Mouse (Mus musculus) embryonic facial prominence, embryonic 14.5 days (tissue): Measurements from ENCODE around the gene Vat1. TPM values are rescaled to one million over a fixed set of nuclear protein-coding genes. Genes with fewer than 3 reads are reported as not detected.

Source experiments
- ATAC-seq: fragments of 200-750 bp; cut with Nextera tagmentation; 2 replicates; pipeline ENCODE4 v1.8.0; 2017; ENCODE audit warnings: low read depth, moderate number of reproducible peaks, moderate TSS enrichment
- DNase-seq: peaks from one replicate; pipeline ENCODE4 v3.0.0-alpha.2; 2015; ENCODE audit warnings: low spot score
- H3K27ac ChIP-seq: fragments of 300-500 bp; sonication (generic); replicated peaks from 2 replicates; pipeline ENCODE4 v1.5.1; 2014; ENCODE audit warnings: low read depth, mild to moderate bottlenecking, low read length, moderate library complexity
- H3K27me3 ChIP-seq: fragments of 300-500 bp; sonication (generic); replicated peaks from 2 replicates; pipeline ENCODE4 v1.6.1; 2014; ENCODE audit warnings: low read length; ENCODE audit not compliant: control insufficient read depth, insufficient read depth
- H3K36me3 ChIP-seq: fragments of 300-500 bp; sonication (generic); 2 replicates; pipeline ENCODE4 v1.6.1; 2014; ENCODE audit warnings: low read length, mixed read lengths; ENCODE audit not compliant: control insufficient read depth, insufficient read depth
- H3K4me1 ChIP-seq: fragments of 300-500 bp; sonication (generic); 2 replicates; pipeline ENCODE4 v1.6.1; 2014; ENCODE audit warnings: antibody characterized with exemption, low read length; ENCODE audit not compliant: control insufficient read depth, insufficient read depth
- H3K4me2 ChIP-seq: fragments of 300-500 bp; sonication (generic); 2 replicates; pipeline ENCODE4 v1.6.1; 2014; ENCODE audit warnings: low read depth, mild to moderate bottlenecking, low read length, moderate library complexity, mixed read lengths
- H3K4me3 ChIP-seq: fragments of 300-500 bp; sonication (generic); 2 replicates; pipeline ENCODE4 v1.5.1; 2014; ENCODE audit warnings: low read depth, mild to moderate bottlenecking, low read length
- H3K9ac ChIP-seq: fragments of 300-500 bp; sonication (generic); 2 replicates; pipeline ENCODE4 v1.6.1; 2014; ENCODE audit warnings: low read depth, mild to moderate bottlenecking, low read length, moderate library complexity, mixed read lengths
- H3K9me3 ChIP-seq: fragments of 300-500 bp; sonication (generic); 2 replicates; pipeline ENCODE4 v1.6.1; 2016; ENCODE audit warnings: low read length; ENCODE audit not compliant: control insufficient read depth
- WGBS: fragments of 180-500 bp; shearing (Covaris S2); extraction: QIAGEN DNeasy Blood & Tissue Kit; methylation state at CpG from one replicate; pipeline ENCODE4 v1.1.7; 2014; 5-methylcytosine and 5-hydroxymethylcytosine counted together
- polyA plus RNA-seq: library from polyadenylated mRNA; unstranded; fragments of >200 nt; fragmentation: Nextera tagmentation; extraction: Ambion mirVana; gene quantifications from 2 replicates; pipeline ENCODE4 v1.2.1, GENCODE M21; 2014

Gene Vat1
- polyA plus RNA-seq, 1 experiment from 2014 or later: 51.0 TPM

GRCm38 (mm10) chr11:101431327-101431726 is 34.7 kb downstream of the Vat1 start:
- no peak overlapping the region for H3K4me3 ChIP-seq
- H3K9me3 ChIP-seq: no peaks in the 10 kb centered on the region
- H3K27ac ChIP-seq: no peak overlapping the region
- DNase-seq: no peak
- H3K27me3 ChIP-seq: no peaks in the 10 kb centered on the region
- no peak overlapping the region for H3K4me2 ChIP-seq
- WGBS: 86% methylated on average over 9 of the region's 9 CpGs
- peaks cover 66% of the 10 kb centered on the region for H3K36me3 ChIP-seq
- no peak overlapping the region for H3K9ac ChIP-seq
- no peak for ATAC-seq
- H3K4me1 ChIP-seq: peaks cover 5% of the 10 kb centered on the region; the same call in 1 of the 2 replicates

GRCm38 (mm10) chr11:101426165-101426564 is 39.9 kb downstream of the Vat1 start:
- DNase-seq: no peak
- H3K27ac ChIP-seq: no peak overlapping the region
- no peaks in the 10 kb centered on the region for H3K27me3 ChIP-seq
- 49% methylated on average over 8 of the region's 8 CpGs for WGBS
- no peaks in the 10 kb centered on the region for H3K9me3 ChIP-seq
- no peak for ATAC-seq
- peak overlapping the region; percentile 84 for H3K9ac ChIP-seq
- peak overlapping the region; percentile 93 for H3K4me3 ChIP-seq
- peaks cover 20% of the 10 kb centered on the region for H3K4me1 ChIP-seq
- H3K36me3 ChIP-seq: peaks cover 18% of the 10 kb centered on the region
- H3K4me2 ChIP-seq: peak overlapping the region; percentile 90

- H3K4me3 ChIP-seq: peak within 1 kb of the TSS; percentile 93
- ATAC-seq (peak; percentile 93), DNase-seq (peak; percentile 99)
- peaks cover 20% of the 10 kb centered on the region for H3K4me1 ChIP-seq
- WGBS: under 1% methylated on average over 55 of the region's 81 CpGs
- H3K9me3 ChIP-seq: no peaks in the 10 kb centered on the region
- peak within 1 kb of the TSS; percentile 87 for H3K27ac ChIP-seq
- H3K36me3 ChIP-seq: peaks cover 10% of the 10 kb centered on the region; the same call in 1 of the 2 replicates
- H3K4me2 ChIP-seq: peak within 1 kb of the TSS; percentile 90
- no peaks in the 10 kb centered on the region for H3K27me3 ChIP-seq
- peak within 1 kb of the TSS; percentile 84 for H3K9ac ChIP-seq
Observed at GRCm38 (mm10) chr11:101424925-101425813, 40.9 kb downstream of the Vat1 start, which contains the start of the genes Rundc1 and Ptges3l. TSS of gene Rundc1 (plus strand) at chr11:101425085. TSS of gene Ptges3l (minus strand) at chr11:101425333.

- Histone ChIP-seq H3K4me3 (peak within 1 kb of the TSS; percentile 93), H3K4me2 (peak within 1 kb of the TSS; percentile 90), H3K36me3 (0 out of 2 replicates have a peak, but pooled peaks cover under 1% of the 10 kb centered on the region), H3K9me3 (no peaks in the 10 kb centered on the region), H3K9ac (peak within 1 kb of the TSS; percentile 84), H3K27ac (peak within 1 kb of the TSS; percentile 87), H3K4me1 (peaks cover 20% of the 10 kb centered on the region), H3K27me3 (no peaks in the 10 kb centered on the region)
- ATAC-seq (peak; percentile 70), DNase-seq (peak; percentile 53)
- WGBS: 3% methylated on average over 23 of the region's 23 CpGs
Observed at GRCm38 (mm10) chr11:101424105-101424851, 41.8 kb downstream of the Vat1 start, which contains the start of gene Gm27029. TSS of gene Gm27029 (minus strand) at chr11:101424796.

- 86% methylated on average over 5 of the region's 5 CpGs for WGBS
- H3K9ac ChIP-seq: no peak overlapping the region
- no peak overlapping the region for H3K27ac ChIP-seq
Observed at GRCm38 (mm10) chr11:101420148-101420547, 45.9 kb downstream of the Vat1 start.

GRCm38 (mm10) chr11:101419610-101420009 is 46.4 kb downstream of the Vat1 start:
- no peak overlapping the region for H3K9ac ChIP-seq
- ATAC-seq (no peak), DNase-seq (no peak)
- H3K27ac ChIP-seq: no peak overlapping the region
- peaks cover 11% of the 10 kb centered on the region for H3K4me1 ChIP-seq
- WGBS: 31% methylated on average over 3 of the region's 3 CpGs
- H3K4me2 ChIP-seq: no peak overlapping the region
- H3K9me3 ChIP-seq: no peaks in the 10 kb centered on the region
- H3K4me3 ChIP-seq: no peak overlapping the region
- no peaks in the 10 kb centered on the region for H3K27me3 ChIP-seq
- H3K36me3 ChIP-seq: no peaks in the 10 kb centered on the region

More at GRCm38 (mm10) chr11:101420148-101420547, 45.9 kb downstream of the Vat1 start:
- no peak for ATAC-seq
- no peaks in the 10 kb centered on the region for H3K9me3 ChIP-seq
- no peak overlapping the region for H3K4me2 ChIP-seq
- H3K27me3 ChIP-seq: no peaks in the 10 kb centered on the region
- DNase-seq: no peak
- no peak overlapping the region for H3K4me3 ChIP-seq
- no peaks in the 10 kb centered on the region for H3K36me3 ChIP-seq
- H3K4me1 ChIP-seq: peaks cover 11% of the 10 kb centered on the region

- WGBS: 59% methylated on average over 6 of the region's 6 CpGs
- no peak overlapping the region for H3K27ac ChIP-seq
- ATAC-seq (no peak), DNase-seq (no peak)
- H3K9me3 ChIP-seq: no peaks in the 10 kb centered on the region
- H3K4me1 ChIP-seq: peaks cover 11% of the 10 kb centered on the region
- no peak overlapping the region for H3K9ac ChIP-seq
- no peak overlapping the region for H3K4me2 ChIP-seq
- no peak overlapping the region for H3K4me3 ChIP-seq
- no peaks in the 10 kb centered on the region for H3K27me3 ChIP-seq
- 0 out of 2 replicates have a peak, but pooled peaks cover 2% of the 10 kb centered on the region for H3K36me3 ChIP-seq
Observed at GRCm38 (mm10) chr11:101418991-101419390, 47.0 kb downstream of the Vat1 start.

GRCm38 (mm10) chr11:101417101-101417855 is 48.8 kb downstream of the Vat1 start, which contains the start of gene Aarsd1:
TSS of gene Aarsd1 (minus strand) at chr11:101417615.
- peak within 1 kb of the TSS; percentile 75 for H3K4me2 ChIP-seq
- peak within 1 kb of the TSS; percentile 86 for H3K9ac ChIP-seq
- peak; percentile 88 for ATAC-seq
- H3K4me1 ChIP-seq: peaks cover 4% of the 10 kb centered on the region; the same call in 1 of the 2 replicates
- peaks cover 17% of the 10 kb centered on the region for H3K36me3 ChIP-seq
- peak within 1 kb of the TSS; percentile 74 for H3K4me3 ChIP-seq
- no peaks in the 10 kb centered on the region for H3K9me3 ChIP-seq
- DNase-seq: peak; percentile 86
- H3K27ac ChIP-seq: peak within 1 kb of the TSS; percentile 63
- no peaks in the 10 kb centered on the region for H3K27me3 ChIP-seq
- under 1% methylated on average over 44 of the region's 45 CpGs for WGBS
